Mouse (Mus musculus): ENCODE data around the gene Pycr1.

DNA sequence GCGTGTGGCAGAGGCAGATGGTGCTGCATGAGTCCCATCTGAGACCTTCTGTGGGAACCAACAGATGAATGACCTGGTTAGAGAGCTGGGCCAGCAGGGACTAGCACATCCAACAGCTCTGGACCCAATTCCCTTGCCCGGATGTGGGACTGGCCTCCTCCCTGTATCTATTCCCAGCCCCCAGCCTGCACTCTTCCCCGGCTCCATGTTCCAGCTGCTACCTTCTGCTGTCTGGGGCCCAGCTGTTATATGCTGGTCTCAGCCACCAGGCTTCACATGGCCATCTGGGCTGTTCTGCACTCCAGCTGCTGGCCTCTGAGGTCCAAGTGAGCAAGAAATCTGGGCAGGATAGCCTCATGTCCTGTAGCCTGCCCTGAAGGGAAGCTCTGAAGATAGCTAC is 21.8 kb upstream of the Pycr1 start:
- no peak for TF ChIP-seq ZC3H11A (IDR thresholded peaks at IDR 0.05; ENCODE audit: borderline replicate concordance, low read depth, low read length)
- no peak for TF ChIP-seq HCFC1 (IDR thresholded peaks at IDR 0.05; ENCODE audit: borderline replicate concordance, insufficient read depth, low read length)
- TF ChIP-seq ZNF384 (IDR thresholded peaks at IDR 0.05; ENCODE audit: low read depth, low read length) = no peak
- no peak for TF ChIP-seq CHD2 (IDR thresholded peaks at IDR 0.05; ENCODE audit: low read depth, low read length)

Data from ES-E14 (cell line).